Mouse (Mus musculus): ENCODE results near the gene Adrb1.

DNA sequence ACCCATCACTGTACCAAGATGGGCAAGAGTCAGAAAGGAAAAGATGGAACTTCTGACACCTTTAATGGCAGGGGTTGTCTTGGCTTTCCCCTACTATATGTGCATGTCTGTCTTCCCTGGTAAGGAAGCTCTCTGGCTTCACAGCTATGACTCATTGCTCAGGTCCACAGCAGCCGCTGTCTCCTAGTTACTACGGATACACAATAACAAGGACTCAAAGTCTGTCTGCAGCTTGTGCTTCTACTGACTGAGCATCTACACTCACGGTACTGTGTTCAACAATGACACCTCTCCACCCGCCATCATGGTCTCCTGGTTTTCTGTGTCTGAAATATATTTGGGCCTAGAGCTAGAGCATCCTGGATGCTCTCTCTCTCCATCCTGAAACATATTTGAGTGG is 37.7 kb downstream of the Adrb1 start:
- TF ChIP-seq POLR2A (IDR thresholded peaks at IDR 0.05; ENCODE audit: borderline replicate concordance, extremely low read depth, insufficient read depth, insufficient read length, poor library complexity, severe bottlenecking) (no peak), CTCF (IDR thresholded peaks at IDR 0.05; ENCODE audit: borderline replicate concordance, extremely low read depth, insufficient read depth, insufficient read length) (no peak)

All from brain, embryonic 14.5 days (tissue).